Mouse (Mus musculus): Measurements from ENCODE around the gene Zfp472. TPM values are rescaled to one million over a fixed set of nuclear protein-coding genes. Genes with fewer than 3 reads are reported as not detected.
A peak's percentile ranks its signal among the peaks of the same experiment; 100 is the strongest.

The Zfp472 gene
- polyA plus RNA-seq (2012; rRNA removed) = 4.5 and 4.6 TPM in 2 replicates

GRCm38 (mm10) chr17:32965623-32966290 lies at the start of gene Zfp472:
Gene Zfp472 (plus strand): TSS chr17:32965814.
- peak; percentile 97 for DNase-seq (ENCODE audit: low read depth)
- TF ChIP-seq POLR2A (IDR thresholded peaks at IDR 0.05; ENCODE audit: borderline replicate concordance, extremely low read depth, insufficient read depth, insufficient read length, poor library complexity, severe bottlenecking) (no peak), CTCF (IDR thresholded peaks at IDR 0.05; ENCODE audit: borderline replicate concordance, extremely low read depth, insufficient read depth, insufficient read length) (no peak)

DNA sequence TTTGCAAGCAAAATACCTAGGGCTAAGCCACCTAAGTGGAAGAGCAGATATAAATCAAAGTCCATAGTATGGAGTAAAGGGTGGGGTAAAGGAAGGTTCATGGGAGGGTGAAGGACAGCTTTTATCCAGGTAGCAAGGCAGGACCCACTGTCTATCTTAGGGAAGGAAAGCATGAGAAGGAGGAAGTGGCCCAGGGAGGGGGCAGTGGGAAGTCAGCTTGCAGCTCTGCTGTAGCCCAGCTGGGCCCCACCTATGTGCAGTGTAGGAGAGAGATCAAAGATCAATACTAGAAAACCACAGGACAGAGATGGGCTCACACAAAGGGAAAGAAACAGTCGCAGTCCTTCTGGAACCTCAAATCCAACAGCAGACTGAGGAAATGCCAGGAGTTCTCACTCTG lies 49.5 kb upstream of the Zfp472 start:
- no peak for DNase-seq (ENCODE audit: low read depth)
- TF ChIP-seq POLR2A (IDR thresholded peaks at IDR 0.05; ENCODE audit: borderline replicate concordance, extremely low read depth, insufficient read depth, insufficient read length, poor library complexity, severe bottlenecking) = no peak
- no peak for TF ChIP-seq CTCF (IDR thresholded peaks at IDR 0.05; ENCODE audit: borderline replicate concordance, extremely low read depth, insufficient read depth, insufficient read length)

DNA sequence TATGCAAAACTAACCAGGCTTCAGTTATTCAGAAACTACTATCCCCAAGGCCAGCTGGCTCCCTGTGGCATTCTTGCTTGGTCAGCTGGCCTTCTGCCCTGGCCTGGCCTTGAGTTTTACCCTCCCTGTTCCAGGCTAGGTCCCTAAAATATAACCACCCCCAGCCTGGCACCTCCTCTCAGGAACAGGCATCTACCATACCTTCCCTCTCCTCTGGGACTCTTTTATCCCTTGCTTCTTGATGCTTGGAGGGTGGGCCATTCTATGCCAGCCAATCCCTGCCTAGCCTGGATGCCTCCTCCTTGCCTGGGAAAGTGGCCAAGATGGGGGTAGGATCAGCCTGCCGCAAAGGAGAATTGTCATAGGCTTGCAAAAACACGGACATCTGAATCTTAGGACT lies 48.5 kb upstream of the Zfp472 start, which contains the start of gene Cyp4f14:
Cyp4f14 (minus strand) TSS at position 212 of the 400 bp plus-strand sequence.
- peak; percentile 27 for DNase-seq (ENCODE audit: low read depth)
- TF ChIP-seq POLR2A (IDR thresholded peaks at IDR 0.05; ENCODE audit: borderline replicate concordance, extremely low read depth, insufficient read depth, insufficient read length, poor library complexity, severe bottlenecking) = no peak
- TF ChIP-seq CTCF (IDR thresholded peaks at IDR 0.05; ENCODE audit: borderline replicate concordance, extremely low read depth, insufficient read depth, insufficient read length) = no peak

DNA sequence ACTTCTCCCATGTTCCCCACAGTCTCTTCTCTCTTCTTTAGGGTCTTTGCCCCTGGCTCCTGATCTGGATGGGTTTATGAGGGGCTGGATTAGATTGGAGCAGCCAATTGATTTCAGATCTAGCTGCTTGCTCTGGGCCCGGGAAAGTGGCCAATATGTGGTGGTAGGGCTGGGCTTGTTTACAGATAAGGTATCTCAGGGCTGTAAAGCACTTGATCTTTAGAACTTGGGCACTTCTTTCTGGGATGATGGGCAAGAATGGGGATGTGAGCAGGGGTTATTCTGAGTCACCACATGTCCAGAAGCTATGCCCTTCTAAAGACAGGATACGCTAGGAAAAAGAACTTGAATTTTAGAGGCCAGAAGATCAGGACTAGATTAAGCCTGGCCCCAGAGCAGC lies 46.5 kb upstream of the Zfp472 start:
- TF ChIP-seq CTCF (IDR thresholded peaks at IDR 0.05; ENCODE audit: borderline replicate concordance, extremely low read depth, insufficient read depth, insufficient read length) (no peak), POLR2A (IDR thresholded peaks at IDR 0.05; ENCODE audit: borderline replicate concordance, extremely low read depth, insufficient read depth, insufficient read length, poor library complexity, severe bottlenecking) (no peak)
- no peak for DNase-seq (ENCODE audit: low read depth)

- TF ChIP-seq CTCF (IDR thresholded peaks at IDR 0.05; ENCODE audit: borderline replicate concordance, extremely low read depth, insufficient read depth, insufficient read length) (no peak), POLR2A (IDR thresholded peaks at IDR 0.05; ENCODE audit: borderline replicate concordance, extremely low read depth, insufficient read depth, insufficient read length, poor library complexity, severe bottlenecking) (no peak)
- no peak for DNase-seq (ENCODE audit: low read depth)
These were observed 41.9 kb upstream of the Zfp472 start for GRCm38 (mm10) chr17:32923681-32924080.

GRCm38 (mm10) chr17:32924658-32925312 lies 40.8 kb upstream of the Zfp472 start:
- peak; percentile 91 for DNase-seq (ENCODE audit: low read depth)

GRCm38 (mm10) chr17:32927803-32928202 lies 37.8 kb upstream of the Zfp472 start:
- TF ChIP-seq POLR2A (IDR thresholded peaks at IDR 0.05; ENCODE audit: borderline replicate concordance, extremely low read depth, insufficient read depth, insufficient read length, poor library complexity, severe bottlenecking) (no peak), CTCF (IDR thresholded peaks at IDR 0.05; ENCODE audit: borderline replicate concordance, extremely low read depth, insufficient read depth, insufficient read length) (no peak)
- DNase-seq (ENCODE audit: low read depth) = no peak

More at GRCm38 (mm10) chr17:32924658-32925312, 40.8 kb upstream of the Zfp472 start:
- no peak for TF ChIP-seq POLR2A (IDR thresholded peaks at IDR 0.05; ENCODE audit: borderline replicate concordance, extremely low read depth, insufficient read depth, insufficient read length, poor library complexity, severe bottlenecking)
- no peak for TF ChIP-seq CTCF (IDR thresholded peaks at IDR 0.05; ENCODE audit: borderline replicate concordance, extremely low read depth, insufficient read depth, insufficient read length)

DNA sequence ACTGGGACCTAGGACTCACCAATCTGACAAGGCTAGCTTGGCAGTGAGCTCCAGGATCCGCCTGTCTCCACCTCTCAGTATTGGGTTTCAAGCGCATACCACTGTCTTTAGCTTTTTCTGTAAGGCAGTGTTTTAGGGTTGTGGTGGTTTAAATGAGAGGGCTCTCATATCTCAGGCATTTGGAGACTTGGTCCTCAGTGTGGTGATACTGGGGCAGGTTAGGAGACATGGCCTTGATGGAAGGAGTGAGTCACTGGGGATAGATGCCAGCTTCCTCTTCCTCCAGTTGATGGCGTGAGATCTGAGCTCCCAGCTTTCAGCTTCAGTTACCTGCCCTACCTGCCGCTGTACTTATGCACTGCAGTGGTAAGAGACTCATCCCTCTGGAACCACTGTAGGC lies 25.8 kb upstream of the Zfp472 start:
- no peak for TF ChIP-seq POLR2A (IDR thresholded peaks at IDR 0.05; ENCODE audit: borderline replicate concordance, extremely low read depth, insufficient read depth, insufficient read length, poor library complexity, severe bottlenecking)
- TF ChIP-seq CTCF (IDR thresholded peaks at IDR 0.05; ENCODE audit: borderline replicate concordance, extremely low read depth, insufficient read depth, insufficient read length) = no peak
- DNase-seq (ENCODE audit: low read depth) = no peak

- TF ChIP-seq CTCF (IDR thresholded peaks at IDR 0.05; ENCODE audit: borderline replicate concordance, extremely low read depth, insufficient read depth, insufficient read length) = no peak
- TF ChIP-seq POLR2A (IDR thresholded peaks at IDR 0.05; ENCODE audit: borderline replicate concordance, extremely low read depth, insufficient read depth, insufficient read length, poor library complexity, severe bottlenecking) = no peak
- DNase-seq (ENCODE audit: low read depth) = no peak
These were observed 22.0 kb upstream of the Zfp472 start for GRCm38 (mm10) chr17:32943661-32944060.

GRCm38 (mm10) chr17:32944402-32945035 lies 21.1 kb upstream of the Zfp472 start:
- no peak for DNase-seq (ENCODE audit: low read depth)
- no peak for TF ChIP-seq POLR2A (IDR thresholded peaks at IDR 0.05; ENCODE audit: borderline replicate concordance, extremely low read depth, insufficient read depth, insufficient read length, poor library complexity, severe bottlenecking)
- TF ChIP-seq CTCF (IDR thresholded peaks at IDR 0.05; ENCODE audit: borderline replicate concordance, extremely low read depth, insufficient read depth, insufficient read length) = no peak

DNA sequence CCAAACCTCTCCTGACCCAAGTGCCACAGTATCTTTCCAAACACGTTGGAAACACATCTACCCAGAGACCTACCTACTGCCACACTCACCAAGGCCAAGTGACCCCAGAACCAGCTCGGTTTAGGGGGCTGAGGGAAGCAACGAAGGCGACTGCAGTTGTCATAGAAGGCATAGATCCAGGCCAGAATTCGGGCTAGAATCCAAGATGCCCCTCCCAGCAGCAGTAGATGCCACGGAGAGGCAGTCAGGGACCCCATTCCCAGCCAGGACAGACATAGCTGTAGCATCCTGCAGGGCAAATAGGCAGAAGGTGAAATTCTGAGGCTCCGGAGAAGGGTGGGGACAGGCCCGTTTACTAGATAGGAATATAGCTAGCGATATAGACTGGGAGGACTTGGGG lies 18.9 kb upstream of the Zfp472 start:
- TF ChIP-seq CTCF (IDR thresholded peaks at IDR 0.05; ENCODE audit: borderline replicate concordance, extremely low read depth, insufficient read depth, insufficient read length) = no peak
- no peak for TF ChIP-seq POLR2A (IDR thresholded peaks at IDR 0.05; ENCODE audit: borderline replicate concordance, extremely low read depth, insufficient read depth, insufficient read length, poor library complexity, severe bottlenecking)
- no peak for DNase-seq (ENCODE audit: low read depth)

Measured in brain, embryonic 14.5 days (tissue).